Mouse (Mus musculus) liver, adult 2 months (tissue): ENCODE measurements around the gene Bicdl1. TPM values are rescaled to one million over a fixed set of nuclear protein-coding genes. Genes with fewer than 3 reads are reported as not detected.
A peak's percentile ranks its signal among the peaks of the same experiment; 100 is the strongest.

ENCODE experiments used
- DNase-seq: peaks from one replicate; pipeline ENCODE4 v3.0.0-alpha.2; 2011; ENCODE audit warnings: low read depth, low spot score; ENCODE audit errors: extremely low read depth
- H3K27ac ChIP-seq: fragments of 200-500 bp; replicated peaks from 2 replicates; pipeline ENCODE4 v1.5.1; 2012; ENCODE audit warnings: low read depth, mild to moderate bottlenecking, control low read depth, inconsistent platforms, low read length; ENCODE audit not compliant: insufficient read depth
- H3K27me3 ChIP-seq: fragments of 200-500 bp; 2 replicates; pipeline ENCODE4 v1.6.1; 2012; ENCODE audit warnings: mild to moderate bottlenecking, moderate library complexity, low read length, inconsistent platforms; ENCODE audit not compliant: control insufficient read depth, insufficient read depth
- H3K36me3 ChIP-seq: fragments of 200-500 bp; 2 replicates; pipeline ENCODE4 v1.6.1; 2012; ENCODE audit warnings: low read length, inconsistent platforms; ENCODE audit not compliant: control insufficient read depth, insufficient read depth
- H3K4me1 ChIP-seq: fragments of 200-500 bp; 2 replicates; pipeline ENCODE4 v1.6.1; 2011; ENCODE audit warnings: low read length; ENCODE audit not compliant: control insufficient read depth, insufficient read depth
- H3K4me3 ChIP-seq: fragments of 200-500 bp; 2 replicates; pipeline ENCODE4 v1.5.1; 2011; ENCODE audit warnings: low read depth, mild to moderate bottlenecking, control low read depth, low read length, moderate library complexity; ENCODE audit not compliant: insufficient read depth
- H3K79me2 ChIP-seq: fragments of 200-500 bp; 2 replicates; pipeline ENCODE4 v1.6.1; 2012; ENCODE audit warnings: inconsistent platforms, mild to moderate bottlenecking, low read length, moderate library complexity; ENCODE audit not compliant: control insufficient read depth, insufficient read depth
- H3K9ac ChIP-seq: fragments of 200-500 bp; 2 replicates; pipeline ENCODE4 v1.6.1; 2012; ENCODE audit warnings: low read depth, mild to moderate bottlenecking, control low read depth, inconsistent platforms, low read length
- CTCF ChIP-seq: fragments of 200-500 bp; IDR thresholded peaks from 2 replicates; pipeline ENCODE4 v1.5.1; 2011; ENCODE audit warnings: low read depth, low read length, control low read depth
- POLR2A ChIP-seq: fragments of 200-500 bp; IDR thresholded peaks from 2 replicates; pipeline ENCODE4 v1.6.1; 2011; ENCODE audit warnings: low read length, control low read depth; ENCODE audit not compliant: insufficient read depth; ENCODE audit errors: extremely low read depth
- WGBS: fragments of 180-500 bp; shearing (Covaris S2); methylation state at CpG from one replicate; pipeline ENCODE4 v1.1.7; 2018; 5-methylcytosine and 5-hydroxymethylcytosine counted together
- polyA plus RNA-seq: library from polyadenylated mRNA; depleted of rRNA; stranded (reverse); fragments of >200 nt; gene quantifications from 2 replicates; pipeline ENCODE4 v1.2.3, GENCODE M21; 2012; rRNA removed
- total RNA-seq: library from RNA; depleted of rRNA; stranded (reverse); fragments of >200 nt; gene quantifications from 2 replicates; pipeline ENCODE4 v1.2.3, GENCODE M21; 2014; rRNA removed

Gene Bicdl1
- total and polyA plus RNA-seq, 2 experiments: 1.1 to 3.1 TPM

GRCm38 (mm10) chr5:115619690-115620089 lies 111.7 kb downstream of the Bicdl1 start:
- 93% methylated on average over 15 of the region's 15 CpGs for WGBS
- no peak for DNase-seq
- TF ChIP-seq CTCF (no peak), POLR2A (no peak)
- Histone ChIP-seq H3K27me3 (no peaks in the 10 kb centered on the region), H3K36me3 (peaks cover 10% of the 10 kb centered on the region), H3K4me3 (no peak overlapping the region), H3K9ac (no peak overlapping the region), H3K27ac (no peak overlapping the region), H3K4me1 (no peaks in the 10 kb centered on the region), H3K79me2 (no peaks in the 10 kb centered on the region)

- Histone ChIP-seq H3K4me1 (no peaks in the 10 kb centered on the region), H3K9ac (no peak overlapping the region), H3K27me3 (no peaks in the 10 kb centered on the region), H3K36me3 (peaks cover 15% of the 10 kb centered on the region), H3K27ac (no peak overlapping the region), H3K4me3 (no peak overlapping the region), H3K79me2 (no peaks in the 10 kb centered on the region)
- DNase-seq: peak; percentile 51
- TF ChIP-seq POLR2A: no peak
- TF ChIP-seq CTCF: peak; percentile 79
- WGBS: 60% methylated on average over 7 of the region's 7 CpGs
Measured at GRCm38 (mm10) chr5:115614948-115615347, 116.5 kb downstream of the Bicdl1 start.

DNA sequence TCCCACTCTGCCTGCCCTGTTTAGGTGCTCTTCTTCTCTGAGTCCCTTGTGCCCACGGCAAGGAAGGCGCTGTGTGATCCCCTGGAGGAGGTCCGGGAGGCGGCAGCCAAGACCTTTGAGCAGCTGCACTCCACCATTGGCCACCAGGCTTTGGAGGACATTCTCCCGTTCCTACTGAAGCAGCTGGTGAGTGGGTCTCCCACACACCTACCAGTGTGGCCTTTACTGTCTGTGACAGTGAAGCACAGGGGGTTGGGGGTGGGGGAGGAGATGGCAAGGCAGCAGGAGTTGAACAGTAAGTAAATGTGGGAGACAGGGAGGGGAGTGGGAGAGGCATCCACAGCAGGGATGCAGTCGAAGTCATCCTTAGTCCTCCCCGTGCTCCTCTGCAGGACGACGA lies 118.1 kb downstream of the Bicdl1 start:
- TF ChIP-seq POLR2A: no peak
- TF ChIP-seq CTCF: no peak

DNA sequence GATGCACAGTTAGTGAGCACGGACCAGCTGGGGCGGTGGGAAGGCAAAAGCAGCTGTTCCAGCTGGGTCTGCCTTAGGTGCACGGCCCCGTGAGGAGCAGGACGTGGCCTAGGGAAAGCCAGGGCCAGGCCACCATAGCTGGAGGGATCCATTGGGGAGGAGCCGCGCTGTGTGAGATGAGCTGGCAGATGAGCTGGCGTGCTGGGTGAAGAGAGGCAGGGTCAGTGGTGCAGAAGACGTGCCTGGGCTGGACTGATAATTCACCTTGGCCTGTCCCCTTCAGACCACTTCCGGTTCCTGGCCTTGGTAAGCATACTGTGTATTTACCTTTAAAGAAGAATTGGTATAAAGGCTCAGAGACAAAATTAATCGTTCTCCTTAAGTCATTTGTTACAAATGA lies 119.9 kb downstream of the Bicdl1 start:
- H3K4me1 ChIP-seq: no peaks in the 10 kb centered on the region
- WGBS: 97% methylated on average over 11 of the region's 11 CpGs
- H3K27ac ChIP-seq: no peak overlapping the region
- peaks cover 19% of the 10 kb centered on the region for H3K36me3 ChIP-seq
- no peaks in the 10 kb centered on the region for H3K79me2 ChIP-seq
- H3K4me3 ChIP-seq: no peak overlapping the region
- no peaks in the 10 kb centered on the region for H3K27me3 ChIP-seq
- TF ChIP-seq CTCF (no peak), POLR2A (no peak)
- H3K9ac ChIP-seq: no peak overlapping the region
- DNase-seq: no peak

More for the DNA sequence above, 118.1 kb downstream of the Bicdl1 start:
- Histone ChIP-seq H3K27ac (no peak overlapping the region), H3K9ac (no peak overlapping the region), H3K4me1 (no peaks in the 10 kb centered on the region), H3K4me3 (no peak overlapping the region), H3K27me3 (no peaks in the 10 kb centered on the region), H3K36me3 (peaks cover 16% of the 10 kb centered on the region), H3K79me2 (no peaks in the 10 kb centered on the region)
- 97% methylated on average over 9 of the region's 9 CpGs for WGBS
- DNase-seq: no peak

DNA sequence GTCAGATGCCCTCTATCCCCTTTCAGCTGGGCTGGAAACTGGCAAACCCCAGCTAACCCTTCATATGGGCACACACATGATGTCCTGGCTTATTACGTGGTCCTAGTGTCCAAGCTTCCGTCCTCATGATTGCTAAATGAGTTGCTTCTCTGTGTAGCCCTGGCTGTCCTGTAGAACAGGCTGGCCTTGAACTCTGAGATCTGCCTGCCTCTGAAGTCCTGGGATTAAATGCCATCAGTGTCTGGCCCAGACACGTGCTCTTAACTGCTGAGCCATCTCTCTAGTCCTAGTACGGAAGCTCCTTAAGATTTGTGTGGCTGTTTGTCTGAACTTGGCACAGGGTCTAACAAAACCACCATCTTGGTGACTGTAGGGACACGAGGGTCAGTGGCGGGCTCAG lies 127.9 kb downstream of the Bicdl1 start:
- no peak overlapping the region for H3K27ac ChIP-seq
- TF ChIP-seq CTCF (no peak), POLR2A (no peak)
- no peaks in the 10 kb centered on the region for H3K27me3 ChIP-seq
- no peaks in the 10 kb centered on the region for H3K4me1 ChIP-seq
- peaks cover 21% of the 10 kb centered on the region; the same call in 1 of the 2 replicates for H3K36me3 ChIP-seq
- no peak overlapping the region for H3K4me3 ChIP-seq
- WGBS: 88% methylated on average over 6 of the region's 6 CpGs
- peaks cover 2% of the 10 kb centered on the region; the same call in 1 of the 2 replicates for H3K79me2 ChIP-seq
- no peak for DNase-seq
- no peak overlapping the region for H3K9ac ChIP-seq

Other genes starting within 250 kb of the Bicdl1 start
- gene Sirt4, start 246.9 kb downstream of the Bicdl1 start, total RNA-seq: 11.5 and 15.0 TPM in 2 replicates
- gene Sirt4, start 246.9 kb downstream of the Bicdl1 start, polyA plus RNA-seq: 26.1 and 26.6 TPM in 2 replicates
- 10.5 and 15.2 TPM in 2 replicates for gene Pxn, start 224.9 kb downstream of the Bicdl1 start, total RNA-seq
- 33.6 and 40.2 TPM in 2 replicates for gene Pxn, start 224.9 kb downstream of the Bicdl1 start, polyA plus RNA-seq
- 709 and 835 TPM in 2 replicates for gene Rplp0, start 172.2 kb downstream of the Bicdl1 start, total RNA-seq
- 607 and 623 TPM in 2 replicates for gene Rplp0, start 172.2 kb downstream of the Bicdl1 start, polyA plus RNA-seq
- 14.8 and 18.3 TPM in 2 replicates for gene Gcn1l1, start 166.4 kb downstream of the Bicdl1 start, total RNA-seq
- gene Gcn1l1, start 166.4 kb downstream of the Bicdl1 start, polyA plus RNA-seq: 23.2 and 28.8 TPM in 2 replicates
- gene Rab35, start 99.7 kb downstream of the Bicdl1 start, total RNA-seq: 5.5 and 7.0 TPM in 2 replicates
- 20.1 and 21.3 TPM in 2 replicates for gene Rab35, start 99.7 kb downstream of the Bicdl1 start, polyA plus RNA-seq
- 0.74 and 1.3 TPM in 2 replicates for gene Cit, start 113.7 kb upstream of the Bicdl1 start, total RNA-seq
- gene Cit, start 113.7 kb upstream of the Bicdl1 start, polyA plus RNA-seq: 0.22 and 0.43 TPM in 2 replicates